Mouse (Mus musculus): ENCODE results near the gene Ess2.

DNA sequence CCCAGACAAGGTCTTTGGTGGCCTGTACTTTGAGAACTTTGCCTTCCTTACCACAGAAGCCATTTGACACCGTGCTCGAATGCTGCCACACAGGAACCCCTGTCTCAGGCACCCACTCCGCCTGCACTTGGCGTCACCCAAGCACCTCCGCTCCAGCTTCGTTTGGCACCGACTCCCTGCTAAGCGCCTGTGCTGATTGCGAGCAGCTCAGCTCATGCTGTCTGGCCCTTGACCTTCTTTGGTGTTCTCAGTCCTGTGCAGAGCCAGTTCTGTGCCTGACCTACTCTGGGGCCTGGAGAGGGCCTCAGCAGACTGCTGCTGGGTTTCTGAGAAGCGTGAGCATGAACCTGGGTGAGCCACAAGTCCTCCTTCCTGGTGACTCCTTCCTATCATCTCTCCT is 25.6 kb upstream of the Ess2 start:
- no peak for TF ChIP-seq EP300 (IDR thresholded peaks at IDR 0.05)
- TF ChIP-seq CTCF (IDR thresholded peaks at IDR 0.05): no peak
